Mouse (Mus musculus): ENCODE data around the gene Ercc4. TPM values are rescaled to one million over a fixed set of nuclear protein-coding genes. Genes with fewer than 3 reads are reported as not detected.

Gene Ercc4
- polyA plus RNA-seq, 1 experiment from 2014 or later = 18.5 TPM

Other genes with a start within 250 kb of the Ercc4 start
- 12.9 and 13.7 TPM in 2 replicates for gene Mrtfb, start 146.8 kb downstream of the Ercc4 start, polyA plus RNA-seq (2015; fragmentation: Nextera tagmentation; extraction: Ambion mirVana)

Measured in midbrain, embryonic 16.5 days (tissue).